Mouse (Mus musculus) ES-CJ7 (cell line): ENCODE results near the gene Rnf225.

Source experiments
- DNase-seq: peaks from one replicate; pipeline ENCODE4 v3.0.0; 2011; ENCODE audit warnings: low read depth, low spot score

The Rnf225 gene

DNA sequence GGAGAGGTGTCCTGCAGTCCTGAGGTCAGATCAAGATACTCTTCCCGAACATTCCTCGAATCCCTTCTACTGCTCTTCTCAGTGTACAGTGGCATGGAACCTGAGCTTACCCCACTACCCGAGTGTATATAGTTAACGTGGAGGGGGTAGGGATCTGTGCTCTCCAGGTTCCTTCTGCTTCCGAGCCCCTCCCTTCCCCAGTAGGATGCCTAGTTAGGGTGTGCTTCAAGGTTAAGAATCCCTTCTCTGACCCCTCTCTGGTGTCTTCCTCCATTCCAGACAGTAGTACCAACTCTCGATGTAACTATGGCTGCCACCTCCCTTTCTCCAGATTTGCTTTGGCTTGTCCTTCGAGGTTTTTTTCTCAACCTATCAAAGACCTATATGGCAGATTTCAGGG is 53.1 kb downstream of the Rnf225 start:
- DNase-seq, result peak; percentile 51
